Mouse (Mus musculus): ENCODE measurements around the gene Olfr1045. TPM values are rescaled to one million over a fixed set of nuclear protein-coding genes. Genes with fewer than 3 reads are reported as not detected.

Olfr1045 gene
- polyA plus RNA-seq, 1 experiment from 2014 or later: not detected

- Histone ChIP-seq H3K4me1 (ENCODE audit: insufficient read depth) (no peaks in the 10 kb centered on the region), H3K9me3 (ENCODE audit: low read depth, low read length) (no peaks in the 10 kb centered on the region), H3K27me3 (ENCODE audit: insufficient read depth, low read length) (no peaks in the 10 kb centered on the region), H3K9ac (no peak within 1 kb of the TSS), H3K27ac (ENCODE audit: low read depth) (no peak within 1 kb of the TSS), H3K4me3 (ENCODE audit: low read depth, low read length) (no peak within 1 kb of the TSS), H3K36me3 (ENCODE audit: insufficient read depth) (no peaks in the 10 kb centered on the region), H3K4me2 (no peak within 1 kb of the TSS)
- DNase-seq: no peak
- no peak for TF ChIP-seq CTCF (IDR thresholded peaks at IDR 0.05; ENCODE audit: low read depth)
- ATAC-seq (ENCODE audit: insufficient read depth): no peak
- WGBS: 83% methylated on average over 2 of the region's 2 CpGs
Measured at GRCm38 (mm10) chr2:86167422-86167821, 35.4 kb downstream of the Olfr1045 start, which contains the start of gene Olfr1043. Gene Olfr1043, minus strand, starts transcription at chr2:86167522.

DNA sequence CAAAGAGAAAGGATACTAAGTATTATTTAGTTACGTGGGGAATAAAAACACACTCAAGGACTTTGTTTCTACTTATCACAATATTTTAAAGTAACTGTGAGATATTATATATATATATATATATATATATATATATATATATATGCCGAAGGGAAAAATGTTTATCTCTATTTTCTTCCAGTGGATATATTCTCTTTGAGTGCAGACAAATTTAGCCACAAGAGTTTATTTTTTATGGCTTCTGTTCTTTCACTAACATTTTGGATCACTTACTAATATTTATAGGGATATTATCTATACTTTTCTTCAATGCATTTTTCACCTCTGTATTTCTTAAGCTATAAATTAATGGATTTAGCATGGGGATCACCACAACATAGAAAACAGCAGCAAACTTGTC is 41.1 kb downstream of the Olfr1045 start, which contains the start of gene Olfr1042:
Gene Olfr1042, minus strand, starts transcription at position 101 of the 400 bp plus-strand sequence.
- ATAC-seq (ENCODE audit: insufficient read depth) (no peak), DNase-seq (no peak)
- Histone ChIP-seq H3K4me1 (ENCODE audit: insufficient read depth) (no peaks in the 10 kb centered on the region), H3K9me3 (ENCODE audit: low read depth, low read length) (no peaks in the 10 kb centered on the region), H3K9ac (no peak within 1 kb of the TSS), H3K36me3 (ENCODE audit: insufficient read depth) (no peaks in the 10 kb centered on the region), H3K4me2 (no peak within 1 kb of the TSS), H3K27ac (ENCODE audit: low read depth) (no peak within 1 kb of the TSS), H3K4me3 (ENCODE audit: low read depth, low read length) (no peak within 1 kb of the TSS), H3K27me3 (ENCODE audit: insufficient read depth, low read length) (no peaks in the 10 kb centered on the region)
- TF ChIP-seq CTCF (IDR thresholded peaks at IDR 0.05; ENCODE audit: low read depth): no peak
- 78% methylated on average over 2 of the region's 2 CpGs for WGBS

- no peaks in the 10 kb centered on the region for H3K9me3 ChIP-seq (ENCODE audit: low read depth, low read length)
- H3K27ac ChIP-seq (ENCODE audit: low read depth): no peak within 1 kb of the TSS
- TF ChIP-seq CTCF (IDR thresholded peaks at IDR 0.05; ENCODE audit: low read depth): no peak
- no peak within 1 kb of the TSS for H3K9ac ChIP-seq
- no peak for ATAC-seq (ENCODE audit: insufficient read depth)
- DNase-seq: no peak
- WGBS: 68% methylated on average over 1 of the region's 1 CpGs
- no peak within 1 kb of the TSS for H3K4me3 ChIP-seq (ENCODE audit: low read depth, low read length)
- H3K4me2 ChIP-seq: no peak within 1 kb of the TSS
- H3K4me1 ChIP-seq (ENCODE audit: insufficient read depth): no peaks in the 10 kb centered on the region
- H3K27me3 ChIP-seq (ENCODE audit: insufficient read depth, low read length): no peaks in the 10 kb centered on the region
- H3K36me3 ChIP-seq (ENCODE audit: insufficient read depth): no peaks in the 10 kb centered on the region
Measured at GRCm38 (mm10) chr2:86146632-86147031, 56.2 kb downstream of the Olfr1045 start, which contains the start of gene Olfr1040. Gene Olfr1040, minus strand, starts transcription at chr2:86146732.

Other genes starting within 250 kb of the Olfr1045 start
- not detected in 2 replicates for gene Olfr1029, start 229.1 kb downstream of the Olfr1045 start, polyA plus RNA-seq (2014; fragmentation: Nextera tagmentation; extraction: Ambion mirVana)
- not detected in 2 replicates for gene Olfr1030, start 223.7 kb downstream of the Olfr1045 start, polyA plus RNA-seq (2014; fragmentation: Nextera tagmentation; extraction: Ambion mirVana)
- gene Olfr1031, start 212.7 kb downstream of the Olfr1045 start, polyA plus RNA-seq (2014; fragmentation: Nextera tagmentation; extraction: Ambion mirVana): not detected in 2 replicates
- not detected in 2 replicates for gene Olfr1032, start 197.5 kb downstream of the Olfr1045 start, polyA plus RNA-seq (2014; fragmentation: Nextera tagmentation; extraction: Ambion mirVana)
- 0.61 and 2.8 TPM in 2 replicates for gene Olfr1033, start 182.4 kb downstream of the Olfr1045 start, polyA plus RNA-seq (2014; fragmentation: Nextera tagmentation; extraction: Ambion mirVana)
- gene Olfr1034, start 157.1 kb downstream of the Olfr1045 start, polyA plus RNA-seq (2014; fragmentation: Nextera tagmentation; extraction: Ambion mirVana): not detected in 2 replicates
- gene Olfr1036, start 129.0 kb downstream of the Olfr1045 start, polyA plus RNA-seq (2014; fragmentation: Nextera tagmentation; extraction: Ambion mirVana): not detected in 2 replicates
- gene Olfr1037, start 115.6 kb downstream of the Olfr1045 start, polyA plus RNA-seq (2014; fragmentation: Nextera tagmentation; extraction: Ambion mirVana): not detected in 2 replicates
- gene Olfr1039, start 67.1 kb downstream of the Olfr1045 start, polyA plus RNA-seq (2014; fragmentation: Nextera tagmentation; extraction: Ambion mirVana): not detected in 2 replicates
- not detected in 2 replicates for gene Olfr1040, start 56.3 kb downstream of the Olfr1045 start, polyA plus RNA-seq (2014; fragmentation: Nextera tagmentation; extraction: Ambion mirVana)
- not detected in 2 replicates for gene Olfr1042, start 41.2 kb downstream of the Olfr1045 start, polyA plus RNA-seq (2014; fragmentation: Nextera tagmentation; extraction: Ambion mirVana)
- not detected in 2 replicates for gene Olfr1043, start 35.5 kb downstream of the Olfr1045 start, polyA plus RNA-seq (2014; fragmentation: Nextera tagmentation; extraction: Ambion mirVana)
- gene Olfr1044, start 25.2 kb downstream of the Olfr1045 start, polyA plus RNA-seq (2014; fragmentation: Nextera tagmentation; extraction: Ambion mirVana): not detected in 2 replicates
- not detected in 2 replicates for gene Olfr52, start 17.3 kb downstream of the Olfr1045 start, polyA plus RNA-seq (2014; fragmentation: Nextera tagmentation; extraction: Ambion mirVana)
- not detected in 2 replicates for gene Olfr1046, start 16.3 kb upstream of the Olfr1045 start, polyA plus RNA-seq (2014; fragmentation: Nextera tagmentation; extraction: Ambion mirVana)
- not detected in 2 replicates for gene Olfr1047, start 28.4 kb upstream of the Olfr1045 start, polyA plus RNA-seq (2014; fragmentation: Nextera tagmentation; extraction: Ambion mirVana)
- gene Olfr1048, start 37.3 kb upstream of the Olfr1045 start, polyA plus RNA-seq (2014; fragmentation: Nextera tagmentation; extraction: Ambion mirVana): not detected in 2 replicates
- not detected in 2 replicates for gene Olfr1049, start 55.3 kb upstream of the Olfr1045 start, polyA plus RNA-seq (2014; fragmentation: Nextera tagmentation; extraction: Ambion mirVana)
- not detected in 2 replicates for gene Olfr1051, start 76.1 kb upstream of the Olfr1045 start, polyA plus RNA-seq (2014; fragmentation: Nextera tagmentation; extraction: Ambion mirVana)
- gene Olfr1052, start 89.4 kb upstream of the Olfr1045 start, polyA plus RNA-seq (2014; fragmentation: Nextera tagmentation; extraction: Ambion mirVana): not detected in 2 replicates
- not detected in 2 replicates for gene Olfr1053, start 112.3 kb upstream of the Olfr1045 start, polyA plus RNA-seq (2014; fragmentation: Nextera tagmentation; extraction: Ambion mirVana)
- gene Olfr1054, start 132.4 kb upstream of the Olfr1045 start, polyA plus RNA-seq (2014; fragmentation: Nextera tagmentation; extraction: Ambion mirVana): not detected in 2 replicates
- not detected in 2 replicates for gene Olfr1055, start 147.3 kb upstream of the Olfr1045 start, polyA plus RNA-seq (2014; fragmentation: Nextera tagmentation; extraction: Ambion mirVana)
- gene Olfr1056, start 159.5 kb upstream of the Olfr1045 start, polyA plus RNA-seq (2014; fragmentation: Nextera tagmentation; extraction: Ambion mirVana): not detected in 2 replicates
- gene Olfr1057, start 175.4 kb upstream of the Olfr1045 start, polyA plus RNA-seq (2014; fragmentation: Nextera tagmentation; extraction: Ambion mirVana): not detected in 2 replicates
- gene Olfr1058, start 185.6 kb upstream of the Olfr1045 start, polyA plus RNA-seq (2014; fragmentation: Nextera tagmentation; extraction: Ambion mirVana): not detected in 2 replicates
- not detected in 2 replicates for gene Olfr1061, start 211.0 kb upstream of the Olfr1045 start, polyA plus RNA-seq (2014; fragmentation: Nextera tagmentation; extraction: Ambion mirVana)
- not detected in 2 replicates for gene Olfr1062, start 223.7 kb upstream of the Olfr1045 start, polyA plus RNA-seq (2014; fragmentation: Nextera tagmentation; extraction: Ambion mirVana)
- not detected in 2 replicates for gene Olfr1065, start 247.6 kb upstream of the Olfr1045 start, polyA plus RNA-seq (2014; fragmentation: Nextera tagmentation; extraction: Ambion mirVana)